Mouse (Mus musculus) olfactory bulb, adult 2 months (tissue): ENCODE results near the gene Lgals12. TPM values are rescaled to one million over a fixed set of nuclear protein-coding genes. Genes with fewer than 3 reads are reported as not detected.

Source experiments
- H3K27ac ChIP-seq: fragments of 200-500 bp; 2 replicates; pipeline ENCODE4 v1.5.1; 2012; ENCODE audit warnings: low read depth, low read length; ENCODE audit not compliant: insufficient read depth
- H3K4me1 ChIP-seq: fragments of 200-500 bp; 2 replicates; pipeline ENCODE4 v1.6.1; 2012; ENCODE audit warnings: low read length; ENCODE audit not compliant: control insufficient read depth, insufficient read depth
- H3K4me3 ChIP-seq: fragments of 200-500 bp; 2 replicates; pipeline ENCODE4 v1.5.1; 2012; ENCODE audit warnings: mild to moderate bottlenecking, low read depth, low read length, moderate library complexity; ENCODE audit not compliant: insufficient read depth
- CTCF ChIP-seq: fragments of 200-500 bp; IDR thresholded peaks from 2 replicates; pipeline ENCODE4 v1.5.1; 2012; ENCODE audit warnings: low read depth, mild to moderate bottlenecking, low read length, moderate library complexity; ENCODE audit not compliant: insufficient read depth
- POLR2A ChIP-seq: fragments of 200-500 bp; IDR thresholded peaks from 2 replicates; pipeline ENCODE4 v1.6.1; 2012; ENCODE audit warnings: mild to moderate bottlenecking, low read depth, low read length, moderate library complexity; ENCODE audit not compliant: insufficient read depth
- WGBS: fragments of 180-500 bp; shearing (Covaris S2); methylation state at CpG from one replicate; pipeline ENCODE4 v1.1.7; 2018; 5-methylcytosine and 5-hydroxymethylcytosine counted together
- polyA plus RNA-seq: library from polyadenylated mRNA; stranded (reverse); fragments of >200 nt; gene quantifications from 2 replicates; pipeline ENCODE4 v1.2.4, GENCODE M21; 2012; ENCODE audit warnings: low replicate concordance; ENCODE audit not compliant: missing spikeins, insufficient read depth, insufficient read length

Gene Lgals12
- polyA plus RNA-seq, 1 experiment = not detected

DNA sequence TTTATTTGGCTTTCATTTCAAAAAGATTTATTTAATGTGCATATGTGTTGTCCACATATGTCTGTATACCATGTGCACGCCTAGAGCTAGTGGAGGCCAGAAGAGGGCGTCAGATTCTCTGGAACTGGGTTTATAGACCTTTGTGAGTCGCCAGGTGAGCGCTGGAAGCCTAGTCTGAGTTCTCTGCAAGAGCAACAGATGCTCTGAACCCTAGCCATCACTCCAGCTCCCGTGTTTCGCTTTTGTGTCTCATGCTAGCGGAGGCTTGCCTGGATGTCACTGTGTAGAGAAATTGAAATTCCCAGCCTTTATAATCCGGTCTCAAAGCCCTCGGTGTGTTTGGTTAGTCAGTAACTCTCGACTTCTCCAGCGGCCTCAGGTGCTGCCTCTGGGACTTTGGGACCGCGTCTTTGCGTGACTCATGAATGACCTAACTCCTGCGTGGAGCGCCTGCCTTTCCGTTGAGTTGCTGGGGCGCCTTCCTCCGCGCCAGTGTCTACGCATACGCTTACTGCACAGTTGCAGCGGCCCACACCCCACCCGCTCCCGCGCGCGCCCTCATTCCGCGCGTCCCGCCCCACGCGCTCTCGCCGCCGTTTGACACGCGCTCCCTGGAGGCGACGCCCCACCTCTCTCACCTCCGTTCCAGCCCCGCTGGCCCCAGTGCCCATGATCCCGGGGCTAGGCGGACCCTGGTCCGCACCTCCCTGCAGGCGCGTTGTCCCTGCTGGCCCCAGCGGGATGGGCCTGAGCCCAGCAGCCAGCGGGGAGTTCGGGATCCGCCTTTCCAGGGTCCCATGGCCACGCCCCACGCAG lies 5.2 kb upstream of the Lgals12 start, which contains the start of gene Hrasls5:
Gene Hrasls5 (plus strand): TSS at position 600 of the 816 bp plus-strand sequence.
- peak within 1 kb of the TSS; percentile 44 for H3K4me3 ChIP-seq
- 6% methylated on average over 54 of the region's 54 CpGs for WGBS
- TF ChIP-seq CTCF = no peak
- TF ChIP-seq POLR2A = no peak
- H3K27ac ChIP-seq = no peak within 1 kb of the TSS
- peaks cover 14% of the 10 kb centered on the region for H3K4me1 ChIP-seq

DNA sequence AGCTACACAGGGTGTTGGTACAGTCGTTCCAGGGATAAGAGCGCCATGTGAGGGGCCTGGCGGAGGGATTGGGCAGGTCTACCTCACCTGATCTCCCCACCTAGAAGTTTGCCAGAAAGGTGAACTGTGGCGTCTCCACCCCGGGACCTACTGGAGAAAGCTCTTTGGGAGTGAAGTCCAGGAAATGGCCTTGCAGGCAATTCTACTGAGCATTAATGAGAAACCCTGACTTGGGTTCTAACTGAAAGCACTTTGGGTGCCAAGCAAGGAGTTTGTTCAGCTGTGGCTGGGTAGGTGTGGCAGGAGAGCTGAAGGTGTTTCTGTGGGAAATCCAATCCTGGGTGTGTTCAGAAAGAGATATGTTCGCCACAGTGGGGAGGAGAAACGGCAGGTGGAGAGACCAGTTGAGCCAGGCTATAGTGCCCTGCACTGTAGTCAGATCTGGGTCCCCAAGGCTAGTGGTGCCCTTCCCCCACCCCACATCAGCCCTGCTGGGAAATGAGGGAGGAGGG lies 753 bp upstream of the Lgals12 start:
- H3K4me1 ChIP-seq = peaks cover 32% of the 10 kb centered on the region
- no peak overlapping the region for H3K4me3 ChIP-seq
- TF ChIP-seq CTCF (no peak), POLR2A (no peak)
- WGBS = 83% methylated on average over 7 of the region's 7 CpGs
- H3K27ac ChIP-seq = no peak overlapping the region

DNA sequence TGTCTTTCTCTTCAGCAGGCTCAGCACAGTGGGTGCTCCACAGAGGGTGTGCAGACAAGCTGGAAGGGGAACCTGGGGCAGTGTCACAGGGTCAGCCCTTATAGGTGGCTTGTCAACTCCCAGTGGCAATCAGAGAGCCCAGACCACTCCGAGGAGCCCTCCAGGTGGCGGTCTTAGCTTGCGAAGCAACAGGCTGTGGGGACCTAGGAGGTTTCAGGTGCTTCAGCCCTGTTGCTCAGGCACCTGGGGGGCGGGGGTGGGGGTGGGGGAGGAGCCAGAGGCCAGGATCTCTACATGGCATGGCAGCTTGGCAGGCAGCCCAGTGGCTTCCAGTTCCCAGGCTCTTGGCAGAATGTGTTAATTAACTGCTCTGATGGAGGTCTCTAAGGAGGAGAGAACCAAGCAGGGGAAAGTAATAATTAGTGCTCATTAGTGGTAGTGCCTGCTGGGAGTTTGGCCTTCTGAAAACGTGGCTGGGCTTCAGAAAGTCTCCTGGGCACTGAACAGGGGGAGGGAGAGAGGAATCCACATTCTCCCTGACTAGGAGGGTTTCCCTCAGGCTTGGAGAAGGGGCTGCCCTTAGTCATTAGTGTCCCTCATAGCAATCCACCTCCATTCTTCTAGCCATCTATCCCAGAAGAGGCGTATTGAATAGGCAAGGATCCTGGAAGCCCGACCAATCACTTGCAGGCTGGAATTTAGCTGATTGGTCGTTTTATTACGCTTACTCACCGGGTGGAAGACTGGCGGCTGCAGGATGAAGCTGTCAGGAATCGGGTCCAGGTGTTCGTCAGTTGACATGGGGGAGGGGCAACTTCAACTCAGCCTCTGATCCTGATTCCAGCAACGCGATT lies 836 bp downstream of the Lgals12 start:
- TF ChIP-seq POLR2A (no peak), CTCF (no peak)
- Histone ChIP-seq H3K4me3 (peak overlapping the region; percentile 3), H3K27ac (peak overlapping the region; percentile 34; the same call in 1 of the 2 replicates), H3K4me1 (peaks cover 23% of the 10 kb centered on the region)
- WGBS = 3% methylated on average over 15 of the region's 15 CpGs

DNA sequence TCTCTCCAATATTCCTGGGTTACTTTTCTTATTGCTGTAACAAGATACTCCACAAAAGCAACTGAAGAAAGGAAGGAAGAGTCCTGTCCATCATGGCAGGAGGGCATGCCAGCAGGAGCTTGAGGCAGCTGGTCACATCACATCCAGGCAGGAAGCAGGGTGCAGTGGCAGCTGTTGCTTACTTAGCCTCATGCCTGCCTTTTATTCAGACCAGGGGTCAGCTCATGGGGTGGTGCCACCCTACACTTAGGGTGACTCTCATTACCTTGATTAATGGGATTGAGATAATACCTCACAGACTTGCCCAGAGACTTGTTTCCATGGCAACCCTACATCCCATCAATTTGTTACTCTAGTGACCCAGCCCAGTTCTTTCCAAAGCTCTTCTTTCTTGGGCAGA lies 2.0 kb downstream of the Lgals12 start:
- TF ChIP-seq POLR2A (no peak), CTCF (no peak)
- H3K4me3 ChIP-seq = no peak overlapping the region
- H3K27ac ChIP-seq = no peak overlapping the region
- H3K4me1 ChIP-seq = peaks cover 26% of the 10 kb centered on the region

DNA sequence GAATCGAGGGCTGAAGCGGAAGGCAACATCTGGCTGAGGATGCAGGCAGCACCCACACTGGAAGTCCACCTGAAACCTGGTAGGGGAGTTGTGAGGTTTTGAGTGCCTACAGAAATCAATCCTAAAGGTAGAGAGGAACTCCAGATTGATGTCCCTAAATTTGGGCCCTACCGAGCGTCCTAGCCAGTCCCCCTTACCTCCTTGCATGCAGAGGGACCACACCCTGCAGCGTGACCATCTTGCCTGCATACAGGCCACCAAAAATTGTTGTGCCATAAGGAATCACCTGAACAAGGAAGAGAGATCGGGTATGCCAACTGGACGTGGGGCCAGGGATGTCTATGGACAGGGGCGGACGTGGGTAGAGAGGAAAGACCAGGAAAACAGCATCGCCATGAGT lies 2.9 kb downstream of the Lgals12 start:
- Histone ChIP-seq H3K27ac (no peak overlapping the region), H3K4me3 (no peak overlapping the region), H3K4me1 (peaks cover 26% of the 10 kb centered on the region)
- TF ChIP-seq POLR2A = no peak
- no peak for TF ChIP-seq CTCF
- 97% methylated on average over 10 of the region's 10 CpGs for WGBS

DNA sequence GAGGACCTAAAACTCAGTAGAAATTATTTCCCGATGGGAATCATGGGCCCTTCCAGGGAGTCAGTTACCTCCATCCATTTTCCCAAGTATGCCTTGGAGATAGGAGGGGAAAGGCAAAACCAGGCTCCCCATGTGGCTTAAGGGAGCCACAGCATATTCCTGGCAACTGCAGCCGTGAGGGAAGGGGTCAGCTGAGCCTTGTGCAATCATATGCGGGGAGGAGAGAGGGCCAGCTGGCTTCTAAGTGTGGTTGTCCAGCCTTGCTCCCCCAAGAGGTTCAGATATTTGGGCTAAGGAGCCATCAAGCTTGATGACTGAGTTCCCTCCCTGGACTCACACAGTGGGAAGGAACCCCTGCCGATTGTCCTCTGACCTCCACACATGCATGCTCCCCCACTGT lies 5.4 kb downstream of the Lgals12 start:
- no peak overlapping the region for H3K27ac ChIP-seq
- peaks cover 15% of the 10 kb centered on the region for H3K4me1 ChIP-seq
- WGBS = 83% methylated on average over 4 of the region's 4 CpGs
- H3K4me3 ChIP-seq = no peak overlapping the region
- no peak for TF ChIP-seq POLR2A
- TF ChIP-seq CTCF = no peak

DNA sequence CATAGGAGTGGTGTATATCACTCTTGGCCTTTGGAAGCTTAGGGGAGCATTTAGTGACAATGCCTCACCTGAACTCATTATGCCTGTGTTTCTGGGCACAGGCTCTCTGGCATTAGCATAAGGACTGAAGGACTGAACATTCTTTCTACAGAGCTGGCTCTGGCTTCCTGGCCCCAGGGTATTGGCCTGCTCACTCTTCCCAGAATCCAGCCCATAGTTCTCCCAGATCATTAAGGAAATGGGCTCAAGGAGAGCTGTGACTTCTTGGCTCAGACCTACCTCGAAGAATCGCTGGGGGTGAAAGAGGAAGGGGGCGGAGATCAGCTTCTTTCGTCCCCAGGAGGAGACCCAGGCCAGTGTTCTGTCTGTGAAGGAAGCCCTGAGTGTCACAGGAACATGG lies 8.5 kb downstream of the Lgals12 start:
- H3K27ac ChIP-seq = no peak overlapping the region
- no peak overlapping the region for H3K4me3 ChIP-seq
- no peak for TF ChIP-seq POLR2A
- no peak for TF ChIP-seq CTCF
- WGBS = 57% methylated on average over 4 of the region's 4 CpGs
- H3K4me1 ChIP-seq = 0 out of 2 replicates have a peak, but pooled peaks cover 3% of the 10 kb centered on the region

DNA sequence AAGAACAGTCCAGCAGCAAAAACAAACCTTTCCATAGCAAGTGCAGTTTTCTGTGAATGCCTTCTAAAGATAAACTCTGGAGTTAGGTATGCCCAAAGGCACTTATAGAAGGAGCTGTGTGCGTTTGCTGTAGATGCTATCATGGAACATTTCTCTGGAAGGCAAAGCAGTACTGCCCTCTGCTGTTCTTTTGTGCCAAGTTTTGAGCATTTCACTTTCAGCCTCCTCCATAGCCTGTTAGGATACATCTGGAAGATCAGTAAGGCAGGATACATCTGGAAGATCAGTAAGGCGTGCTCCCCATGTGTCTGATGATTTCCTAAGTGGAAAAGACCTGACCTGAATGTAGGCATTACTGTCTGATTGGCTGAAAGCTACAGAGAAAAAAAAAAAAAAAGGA lies 11.5 kb downstream of the Lgals12 start:
- TF ChIP-seq POLR2A (no peak), CTCF (no peak)
- no peak overlapping the region for H3K4me3 ChIP-seq
- no peak overlapping the region for H3K27ac ChIP-seq
- 0 out of 2 replicates have a peak, but pooled peaks cover under 1% of the 10 kb centered on the region for H3K4me1 ChIP-seq
- WGBS = 17% methylated on average over 2 of the region's 2 CpGs

DNA sequence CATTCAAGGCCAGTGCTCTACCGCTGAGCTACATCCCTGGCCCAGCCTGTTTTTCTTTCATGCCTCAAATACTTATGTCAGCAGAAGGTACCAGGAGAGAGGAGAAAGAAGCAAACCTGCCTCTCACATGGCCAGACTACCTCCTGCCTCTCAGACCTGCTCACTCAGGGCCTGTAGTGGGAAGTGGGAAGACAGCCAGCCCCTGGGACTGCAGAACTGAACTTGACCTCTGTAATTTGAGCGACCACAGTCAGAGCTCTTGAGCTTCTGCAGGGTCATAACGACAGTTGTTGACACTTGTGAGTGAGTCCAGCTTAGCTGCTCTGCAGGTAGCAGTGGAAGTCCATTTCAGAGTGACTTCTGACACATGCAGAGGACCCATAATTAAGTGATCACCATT lies 15.0 kb downstream of the Lgals12 start:
- no peak for TF ChIP-seq CTCF
- TF ChIP-seq POLR2A = no peak
- no peaks in the 10 kb centered on the region for H3K4me1 ChIP-seq
- H3K4me3 ChIP-seq = no peak overlapping the region
- H3K27ac ChIP-seq = no peak overlapping the region
- WGBS = 72% methylated on average over 3 of the region's 3 CpGs

DNA sequence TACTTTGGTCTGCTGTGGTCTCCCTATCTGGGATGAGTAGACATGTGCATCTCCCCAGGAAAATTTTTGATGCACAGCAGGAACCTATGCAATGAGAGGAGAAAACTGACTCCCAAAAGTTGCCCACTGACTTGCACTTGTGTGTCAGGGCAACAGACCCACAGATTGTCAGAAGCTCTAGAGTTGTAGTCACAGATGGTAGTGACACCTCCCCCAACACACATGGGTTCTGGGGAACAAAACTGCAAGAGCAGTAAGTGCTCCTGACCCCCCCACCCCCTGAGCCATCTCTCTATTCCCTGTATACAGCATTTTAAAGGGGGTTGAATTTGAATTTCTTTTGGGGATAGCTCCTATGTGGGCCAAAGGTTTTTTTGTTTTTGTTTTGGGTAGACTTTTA lies 16.2 kb downstream of the Lgals12 start:
- H3K4me1 ChIP-seq = no peaks in the 10 kb centered on the region
- no peak overlapping the region for H3K27ac ChIP-seq
- no peak overlapping the region for H3K4me3 ChIP-seq
- no peak for TF ChIP-seq POLR2A
- TF ChIP-seq CTCF = no peak
